Mouse (Mus musculus) midbrain, embryonic 13.5 days (tissue): Measurements from ENCODE around the gene Iqgap3. TPM values are rescaled to one million over a fixed set of nuclear protein-coding genes. Genes with fewer than 3 reads are reported as not detected.

Experiments used
- ATAC-seq: fragments of 200-750 bp; cut with Nextera tagmentation; 2 replicates; pipeline ENCODE4 v1.8.0; 2017; ENCODE audit warnings: mild to moderate bottlenecking, moderate TSS enrichment, moderate library complexity
- H3K27ac ChIP-seq: fragments of 300-500 bp; sonication (generic); 2 replicates; pipeline ENCODE4 v1.5.1; 2015; ENCODE audit warnings: inconsistent platforms, mild to moderate bottlenecking, moderate library complexity
- H3K27me3 ChIP-seq: fragments of 300-500 bp; sonication (generic); 2 replicates; pipeline ENCODE4 v1.6.1; 2015; ENCODE audit warnings: mild to moderate bottlenecking, inconsistent platforms
- H3K36me3 ChIP-seq: fragments of 300-500 bp; sonication (generic); 2 replicates; pipeline ENCODE4 v1.6.1; 2015; ENCODE audit warnings: mild to moderate bottlenecking, inconsistent platforms
- H3K4me1 ChIP-seq: fragments of 300-500 bp; sonication (generic); replicated peaks from 2 replicates; pipeline ENCODE4 v1.6.1; 2015; ENCODE audit warnings: inconsistent platforms
- H3K4me2 ChIP-seq: fragments of 300-500 bp; sonication (generic); replicated peaks from 2 replicates; pipeline ENCODE4 v1.6.1; 2015; ENCODE audit warnings: moderate library complexity, mild to moderate bottlenecking, inconsistent platforms
- H3K4me3 ChIP-seq: fragments of 300-500 bp; sonication (generic); replicated peaks from 2 replicates; pipeline ENCODE4 v1.5.1; 2015; ENCODE audit warnings: mild to moderate bottlenecking, inconsistent platforms
- H3K9ac ChIP-seq: fragments of 300-500 bp; sonication (generic); replicated peaks from 2 replicates; pipeline ENCODE4 v1.6.1; 2015; ENCODE audit warnings: mild to moderate bottlenecking, inconsistent platforms
- H3K9me3 ChIP-seq: fragments of 300-500 bp; sonication (generic); 2 replicates; pipeline ENCODE4 v1.6.1; 2016; ENCODE audit warnings: mild to moderate bottlenecking, inconsistent platforms
- WGBS: fragments of 180-500 bp; shearing (Covaris S2); methylation state at CpG from one replicate; pipeline ENCODE4 v1.1.7; 2015; 5-methylcytosine and 5-hydroxymethylcytosine counted together
- polyA plus RNA-seq: library from polyadenylated mRNA; unstranded; fragments of >200 nt; fragmentation: Nextera tagmentation; extraction: Ambion mirVana; gene quantifications from 2 replicates; pipeline ENCODE4 v1.2.1, GENCODE M21; 2015

Gene Iqgap3
- polyA plus RNA-seq, 1 experiment from 2014 or later, result 6.6 TPM

- peaks cover 85% of the 10 kb centered on the region for H3K36me3 ChIP-seq
Observed at GRCm38 (mm10) chr3:88160856-88161255, 79.1 kb downstream of the Iqgap3 start.

GRCm38 (mm10) chr3:88162259-88162658 is 80.5 kb downstream of the Iqgap3 start:
- H3K36me3 ChIP-seq, result peaks cover 85% of the 10 kb centered on the region
- ATAC-seq, result no peak
- no peak overlapping the region for H3K4me3 ChIP-seq
- no peaks in the 10 kb centered on the region for H3K9me3 ChIP-seq
- H3K4me2 ChIP-seq, result no peak overlapping the region
- peaks cover 10% of the 10 kb centered on the region for H3K4me1 ChIP-seq
- 79% methylated on average over 8 of the region's 8 CpGs for WGBS
- H3K27me3 ChIP-seq, result no peaks in the 10 kb centered on the region
- no peak overlapping the region for H3K27ac ChIP-seq
- H3K9ac ChIP-seq, result no peak overlapping the region

More at GRCm38 (mm10) chr3:88160856-88161255, 79.1 kb downstream of the Iqgap3 start:
- no peaks in the 10 kb centered on the region for H3K9me3 ChIP-seq
- H3K27ac ChIP-seq, result no peak overlapping the region
- H3K4me2 ChIP-seq, result no peak overlapping the region
- peaks cover 10% of the 10 kb centered on the region for H3K4me1 ChIP-seq
- H3K4me3 ChIP-seq, result no peak overlapping the region
- WGBS, result 82% methylated on average over 6 of the region's 6 CpGs
- H3K9ac ChIP-seq, result no peak overlapping the region
- ATAC-seq, result no peak
- H3K27me3 ChIP-seq, result no peaks in the 10 kb centered on the region

- no peak overlapping the region for H3K4me3 ChIP-seq
- no peaks in the 10 kb centered on the region for H3K9me3 ChIP-seq
- WGBS, result 76% methylated on average over 4 of the region's 4 CpGs
- H3K4me2 ChIP-seq, result no peak overlapping the region
- peaks cover 91% of the 10 kb centered on the region for H3K36me3 ChIP-seq
- peaks cover 4% of the 10 kb centered on the region for H3K4me1 ChIP-seq
- no peak for ATAC-seq
- no peaks in the 10 kb centered on the region for H3K27me3 ChIP-seq
- no peak overlapping the region for H3K27ac ChIP-seq
- H3K9ac ChIP-seq, result no peak overlapping the region
Observed at GRCm38 (mm10) chr3:88162811-88163210, 81.0 kb downstream of the Iqgap3 start.

GRCm38 (mm10) chr3:88163847-88164246 is 82.1 kb downstream of the Iqgap3 start:
- no peak for ATAC-seq
- H3K36me3 ChIP-seq, result peaks cover 92% of the 10 kb centered on the region
- 0 out of 2 replicates have a peak overlapping the region, but pooled peaks have one; percentile 14 for H3K9ac ChIP-seq
- H3K9me3 ChIP-seq, result no peaks in the 10 kb centered on the region
- no peak overlapping the region for H3K4me2 ChIP-seq
- H3K27ac ChIP-seq, result no peak overlapping the region
- no peaks in the 10 kb centered on the region for H3K4me1 ChIP-seq
- 66% methylated on average over 3 of the region's 3 CpGs for WGBS
- H3K27me3 ChIP-seq, result no peaks in the 10 kb centered on the region
- no peak overlapping the region for H3K4me3 ChIP-seq

GRCm38 (mm10) chr3:88164263-88164662 is 82.5 kb downstream of the Iqgap3 start:
- Histone ChIP-seq H3K9ac (0 out of 2 replicates have a peak overlapping the region, but pooled peaks have one; percentile 14), H3K36me3 (peaks cover 92% of the 10 kb centered on the region), H3K9me3 (no peaks in the 10 kb centered on the region), H3K4me3 (no peak overlapping the region), H3K27me3 (no peaks in the 10 kb centered on the region), H3K4me1 (no peaks in the 10 kb centered on the region), H3K27ac (no peak overlapping the region), H3K4me2 (no peak overlapping the region)
- WGBS, result 42% methylated on average over 3 of the region's 3 CpGs
- no peak for ATAC-seq

GRCm38 (mm10) chr3:88166056-88166455 is 84.3 kb downstream of the Iqgap3 start:
- 93% methylated on average over 5 of the region's 5 CpGs for WGBS
- Histone ChIP-seq H3K4me2 (no peak overlapping the region), H3K36me3 (peaks cover 92% of the 10 kb centered on the region), H3K4me1 (no peaks in the 10 kb centered on the region), H3K9me3 (no peaks in the 10 kb centered on the region), H3K9ac (no peak overlapping the region), H3K27me3 (no peaks in the 10 kb centered on the region), H3K27ac (no peak overlapping the region), H3K4me3 (no peak overlapping the region)
- ATAC-seq, result no peak

GRCm38 (mm10) chr3:88170361-88170760 is 88.6 kb downstream of the Iqgap3 start:
- Histone ChIP-seq H3K4me2 (no peak overlapping the region), H3K4me1 (no peaks in the 10 kb centered on the region), H3K4me3 (no peak overlapping the region), H3K36me3 (peaks cover 68% of the 10 kb centered on the region), H3K27ac (no peak overlapping the region), H3K9ac (no peak overlapping the region), H3K27me3 (no peaks in the 10 kb centered on the region), H3K9me3 (no peaks in the 10 kb centered on the region)
- WGBS, result 89% methylated on average over 5 of the region's 5 CpGs
- ATAC-seq, result no peak

Other genes starting within 250 kb of the Iqgap3 start
- gene Sh2d2a, start 235.2 kb upstream of the Iqgap3 start, polyA plus RNA-seq, result not detected in 2 replicates
- gene Prcc, start 196.4 kb upstream of the Iqgap3 start, polyA plus RNA-seq, result 13.8 and 15.6 TPM in 2 replicates
- gene Hdgf, start 175.7 kb upstream of the Iqgap3 start, polyA plus RNA-seq, result 125 and 176 TPM in 2 replicates
- gene Mrpl24, start 162.5 kb upstream of the Iqgap3 start, polyA plus RNA-seq, result 69.1 and 72.1 TPM in 2 replicates
- 49.2 and 51.0 TPM in 2 replicates for gene Isg20l2, start 151.7 kb upstream of the Iqgap3 start, polyA plus RNA-seq
- gene Rrnad1, start 151.3 kb upstream of the Iqgap3 start, polyA plus RNA-seq, result 19.8 and 24.9 TPM in 2 replicates
- gene Crabp2, start 133.3 kb upstream of the Iqgap3 start, polyA plus RNA-seq, result 129 and 135 TPM in 2 replicates
- gene Nes, start 110.9 kb upstream of the Iqgap3 start, polyA plus RNA-seq, result 61.9 and 77.6 TPM in 2 replicates
- gene Bcan, start 81.7 kb upstream of the Iqgap3 start, polyA plus RNA-seq, result 10.1 and 14.0 TPM in 2 replicates
- gene Hapln2, start 54.4 kb upstream of the Iqgap3 start, polyA plus RNA-seq, result 0.14 and 0.55 TPM in 2 replicates
- 28.1 and 28.3 TPM in 2 replicates for gene Gpatch4, start 38.9 kb upstream of the Iqgap3 start, polyA plus RNA-seq
- gene Naxe, start 23.5 kb upstream of the Iqgap3 start, polyA plus RNA-seq, result 154 and 157 TPM in 2 replicates
- not detected in 2 replicates for gene Ttc24, start 3.7 kb upstream of the Iqgap3 start, polyA plus RNA-seq
- gene Mef2d, start 60.4 kb downstream of the Iqgap3 start, polyA plus RNA-seq, result 15.1 and 16.9 TPM in 2 replicates
- gene Rhbg, start 172.7 kb downstream of the Iqgap3 start, polyA plus RNA-seq, result 0.12 TPM in 1 of 2 replicates, not detected in the other
- 0.16 TPM in 1 of 2 replicates, not detected in the other for gene Gm38392, start 205.2 kb downstream of the Iqgap3 start, polyA plus RNA-seq
- gene Tsacc, start 215.0 kb downstream of the Iqgap3 start, polyA plus RNA-seq, result 11.2 and 11.6 TPM in 2 replicates
- gene Cct3, start 215.1 kb downstream of the Iqgap3 start, polyA plus RNA-seq, result 529 and 545 TPM in 2 replicates
- 93.4 and 104 TPM in 2 replicates for gene Glmp, start 243.1 kb downstream of the Iqgap3 start, polyA plus RNA-seq